Mouse (Mus musculus): Measurements from ENCODE around the gene Ccdc30.
"Not testable (repeated sequence)": the region's sequence is repeated elsewhere in the genome, so short reads cannot be mapped to it uniquely, and the experiment has no call there.

- not testable (repeated sequence) for TF ChIP-seq CTCF (IDR thresholded peaks at IDR 0.05; ENCODE audit: low read depth, low read length); POLR2A (IDR thresholded peaks at IDR 0.05; ENCODE audit: insufficient read depth, low read length)
These were observed 136.5 kb downstream of the Ccdc30 start for GRCm38 (mm10) chr4:119278784-119279183.
